Mouse (Mus musculus) ovary, adult 2 months (tissue): ENCODE results near the gene Mmp20. TPM values are rescaled to one million over a fixed set of nuclear protein-coding genes. Genes with fewer than 3 reads are reported as not detected.

Experiments used
- polyA plus RNA-seq: library from polyadenylated mRNA; depleted of rRNA; stranded (reverse); fragments of >200 nt; gene quantifications from 2 replicates; pipeline ENCODE4 v1.2.3, GENCODE M21; 2012; rRNA removed

Mmp20 gene
- polyA plus RNA-seq, result not detected in 2 replicates

GRCm38 (mm10) chr9:7627931-7628330, at the start of gene Mmp20:
Mmp20 (plus strand) TSS chr9:7628231.

GRCm38 (mm10) chr9:7691790-7692189, 63.8 kb downstream of the Mmp20 start, which contains the start of gene Mmp7:
Mmp7 (plus strand) TSS chr9:7692090.

Other genes starting within 250 kb of the Mmp20 start
- gene Mmp1b, start 240.2 kb upstream of the Mmp20 start, polyA plus RNA-seq, result not detected in 2 replicates
- 0.90 and 1.4 TPM in 2 replicates for gene Mmp3, start 182.4 kb upstream of the Mmp20 start, polyA plus RNA-seq
- 0.11 and 0.63 TPM in 2 replicates for gene Mmp10, start 125.9 kb upstream of the Mmp20 start, polyA plus RNA-seq
- gene Mmp8, start 69.8 kb upstream of the Mmp20 start, polyA plus RNA-seq, result 0.61 and 0.70 TPM in 2 replicates
- 0.18 TPM in 1 of 2 replicates, not detected in the other for gene Mmp27, start 56.8 kb upstream of the Mmp20 start, polyA plus RNA-seq
- gene Mmp7, start 63.9 kb downstream of the Mmp20 start, polyA plus RNA-seq, result 1.5 and 6.2 TPM in 2 replicates
- gene Tmem123, start 135.8 kb downstream of the Mmp20 start, polyA plus RNA-seq, result 74.7 and 107 TPM in 2 replicates
- 19.4 and 21.5 TPM in 2 replicates for gene Birc2, start 208.8 kb downstream of the Mmp20 start, polyA plus RNA-seq
- 6.9 and 9.5 TPM in 2 replicates for gene Birc3, start 245.0 kb downstream of the Mmp20 start, polyA plus RNA-seq